Mouse (Mus musculus) embryonic facial prominence, embryonic 13.5 days (tissue): ENCODE results near the gene Gm9837. TPM values are rescaled to one million over a fixed set of nuclear protein-coding genes. Genes with fewer than 3 reads are reported as not detected.

Source experiments
- ATAC-seq: fragments of 200-750 bp; cut with Nextera tagmentation; 2 replicates; pipeline ENCODE4 v1.8.0; 2017; ENCODE audit warnings: low read depth; ENCODE audit not compliant: insufficient number of reproducible peaks, insufficient read depth, low FRiP score, low TSS enrichment
- H3K27ac ChIP-seq: fragments of 300-500 bp; sonication (generic); 2 replicates; pipeline ENCODE4 v1.5.1; 2015; ENCODE audit warnings: moderate library complexity, mild to moderate bottlenecking, inconsistent platforms
- H3K27me3 ChIP-seq: fragments of 300-500 bp; sonication (generic); 2 replicates; pipeline ENCODE4 v1.6.1; 2015; ENCODE audit warnings: mild to moderate bottlenecking, inconsistent platforms
- H3K36me3 ChIP-seq: fragments of 300-500 bp; sonication (generic); 2 replicates; pipeline ENCODE4 v1.6.1; 2015; ENCODE audit warnings: mild to moderate bottlenecking, inconsistent platforms
- H3K4me1 ChIP-seq: fragments of 300-500 bp; sonication (generic); 2 replicates; pipeline ENCODE4 v1.6.1; 2015; ENCODE audit warnings: inconsistent platforms
- H3K4me2 ChIP-seq: fragments of 300-500 bp; sonication (generic); 2 replicates; pipeline ENCODE4 v1.6.1; 2015; ENCODE audit warnings: moderate library complexity, mild to moderate bottlenecking, inconsistent platforms
- H3K4me3 ChIP-seq: fragments of 300-500 bp; sonication (generic); 2 replicates; pipeline ENCODE4 v1.5.1; 2015; ENCODE audit warnings: mild to moderate bottlenecking, inconsistent platforms
- H3K9ac ChIP-seq: fragments of 300-500 bp; sonication (generic); 2 replicates; pipeline ENCODE4 v1.6.1; 2015; ENCODE audit warnings: mild to moderate bottlenecking, inconsistent platforms
- H3K9me3 ChIP-seq: fragments of 300-500 bp; sonication (generic); 2 replicates; pipeline ENCODE4 v1.6.1; 2016; ENCODE audit warnings: inconsistent platforms
- WGBS: fragments of 180-500 bp; shearing (Covaris S2); methylation state at CpG from one replicate; pipeline ENCODE4 v1.1.7; 2015; ENCODE audit warnings: mixed read lengths; 5-methylcytosine and 5-hydroxymethylcytosine counted together
- polyA plus RNA-seq: library from polyadenylated mRNA; unstranded; fragments of >200 nt; fragmentation: Nextera tagmentation; extraction: Ambion mirVana; gene quantifications from 2 replicates; pipeline ENCODE4 v1.2.1, GENCODE M21; 2015

Gm9837 gene
- polyA plus RNA-seq, 1 experiment from 2014 or later = not detected

DNA sequence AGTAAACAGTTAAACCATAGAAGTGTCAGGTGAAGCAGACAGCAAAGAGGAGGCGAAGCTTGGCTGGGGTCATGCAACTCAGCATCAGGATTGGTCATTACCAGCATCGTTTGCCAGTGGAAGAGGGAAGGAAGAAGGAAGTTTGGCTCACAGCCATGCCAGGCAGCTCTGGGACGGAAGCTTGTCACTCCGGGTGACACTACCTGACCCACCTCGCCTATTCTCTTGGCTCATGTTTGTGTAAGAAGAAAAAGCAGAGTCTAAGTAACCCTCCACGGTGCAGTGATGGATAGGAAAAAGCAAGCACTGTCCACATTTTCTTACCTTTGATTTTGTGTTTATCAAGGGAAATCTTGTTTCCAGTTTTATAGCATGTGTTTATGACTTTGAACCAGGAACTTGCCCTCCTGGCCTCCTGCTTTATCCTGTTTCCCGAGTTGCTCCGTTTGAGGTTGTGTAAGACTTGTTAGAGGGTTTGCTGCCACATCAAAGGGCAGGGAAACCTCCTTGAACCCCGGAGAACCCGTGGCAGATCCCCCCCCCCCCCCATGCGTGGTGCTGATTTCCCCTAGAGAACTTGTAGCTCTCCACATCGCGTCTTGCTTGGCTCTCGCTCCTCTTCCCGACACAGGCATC is 20.1 kb downstream of the Gm9837 start:
- H3K9me3 ChIP-seq = no peaks in the 10 kb centered on the region
- H3K36me3 ChIP-seq = no peaks in the 10 kb centered on the region
- no peak overlapping the region for H3K27ac ChIP-seq
- H3K4me2 ChIP-seq = no peak overlapping the region
- H3K9ac ChIP-seq = no peak overlapping the region
- H3K4me3 ChIP-seq = no peak overlapping the region
- no peak for ATAC-seq
- 56% methylated on average over 15 of the region's 15 CpGs for WGBS
- H3K4me1 ChIP-seq = no peaks in the 10 kb centered on the region
- H3K27me3 ChIP-seq = no peaks in the 10 kb centered on the region

DNA sequence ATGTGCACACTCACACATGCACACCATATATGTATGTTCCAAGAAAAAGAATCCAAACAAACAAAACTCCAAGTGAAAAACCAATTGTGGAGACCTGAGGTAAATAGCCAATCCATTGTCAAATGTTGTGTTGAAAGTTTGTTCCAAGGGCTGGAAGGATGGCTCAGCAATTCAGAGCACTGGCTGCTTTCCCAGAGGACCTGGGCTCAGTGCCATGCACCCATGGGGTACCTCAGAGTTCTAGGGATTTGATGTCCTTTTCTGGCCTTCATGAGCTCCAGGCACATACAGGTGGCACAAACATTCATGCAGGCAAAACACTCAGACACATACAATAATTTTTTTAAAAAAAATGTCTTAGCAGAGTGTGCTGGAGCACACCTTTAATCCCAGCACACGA is 21.8 kb downstream of the Gm9837 start:
- ATAC-seq = no peak
- Histone ChIP-seq H3K36me3 (no peaks in the 10 kb centered on the region), H3K4me3 (no peak overlapping the region), H3K27ac (no peak overlapping the region), H3K9ac (no peak overlapping the region), H3K9me3 (no peaks in the 10 kb centered on the region), H3K4me1 (no peaks in the 10 kb centered on the region), H3K27me3 (no peaks in the 10 kb centered on the region), H3K4me2 (no peak overlapping the region)
- 78% methylated on average over 1 of the region's 1 CpGs for WGBS

DNA sequence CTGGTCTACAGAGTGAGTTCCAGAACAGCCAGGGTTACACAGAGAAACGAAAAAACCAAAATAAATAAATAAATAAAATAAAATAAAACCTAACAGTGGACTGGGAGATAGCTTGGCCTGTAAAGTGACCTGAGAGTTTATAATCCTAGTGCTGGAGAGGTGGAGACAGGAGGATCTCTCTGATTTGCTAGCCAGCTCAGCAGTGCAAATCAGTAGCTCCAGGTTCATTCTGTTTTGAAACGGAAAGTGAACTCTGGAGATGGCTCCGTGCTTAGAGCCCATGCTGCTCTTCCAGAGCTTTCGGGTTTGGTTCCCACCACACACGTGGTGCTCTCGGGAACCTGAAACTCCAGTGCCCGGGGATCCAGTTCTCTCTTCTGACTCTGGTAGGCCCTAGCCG is 22.3 kb downstream of the Gm9837 start:
- Histone ChIP-seq H3K4me1 (no peaks in the 10 kb centered on the region), H3K4me3 (no peak overlapping the region), H3K4me2 (no peak overlapping the region), H3K9ac (no peak overlapping the region), H3K9me3 (no peaks in the 10 kb centered on the region), H3K27me3 (no peaks in the 10 kb centered on the region), H3K27ac (no peak overlapping the region), H3K36me3 (no peaks in the 10 kb centered on the region)
- WGBS = 88% methylated on average over 8 of the region's 8 CpGs
- ATAC-seq = no peak

DNA sequence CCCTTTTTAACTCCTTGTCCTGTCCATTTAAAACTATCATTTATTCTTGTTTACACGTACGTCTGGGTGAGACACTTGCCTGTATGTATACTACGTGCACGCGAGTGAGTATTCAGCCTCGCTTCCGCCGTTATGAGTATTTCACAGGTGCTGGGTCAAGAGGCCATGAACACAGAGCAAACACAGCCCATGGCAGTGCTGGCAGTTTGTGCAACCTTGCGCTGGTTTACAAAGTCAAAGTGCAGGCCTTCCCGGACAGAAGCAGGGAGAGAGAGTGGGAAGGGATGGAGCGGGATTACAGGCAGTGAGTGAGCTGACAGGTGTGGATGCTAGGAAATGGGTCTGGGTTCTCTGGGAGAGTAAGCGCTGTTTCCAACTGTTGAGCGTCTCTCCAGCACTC is 24.1 kb downstream of the Gm9837 start:
- peaks cover 4% of the 10 kb centered on the region; the same call in 1 of the 2 replicates for H3K4me1 ChIP-seq
- no peak for ATAC-seq
- H3K9ac ChIP-seq = no peak overlapping the region
- 85% methylated on average over 13 of the region's 13 CpGs for WGBS
- H3K27ac ChIP-seq = no peak overlapping the region
- no peaks in the 10 kb centered on the region for H3K9me3 ChIP-seq
- no peaks in the 10 kb centered on the region for H3K27me3 ChIP-seq
- no peak overlapping the region for H3K4me2 ChIP-seq
- no peak overlapping the region for H3K4me3 ChIP-seq
- no peaks in the 10 kb centered on the region for H3K36me3 ChIP-seq

DNA sequence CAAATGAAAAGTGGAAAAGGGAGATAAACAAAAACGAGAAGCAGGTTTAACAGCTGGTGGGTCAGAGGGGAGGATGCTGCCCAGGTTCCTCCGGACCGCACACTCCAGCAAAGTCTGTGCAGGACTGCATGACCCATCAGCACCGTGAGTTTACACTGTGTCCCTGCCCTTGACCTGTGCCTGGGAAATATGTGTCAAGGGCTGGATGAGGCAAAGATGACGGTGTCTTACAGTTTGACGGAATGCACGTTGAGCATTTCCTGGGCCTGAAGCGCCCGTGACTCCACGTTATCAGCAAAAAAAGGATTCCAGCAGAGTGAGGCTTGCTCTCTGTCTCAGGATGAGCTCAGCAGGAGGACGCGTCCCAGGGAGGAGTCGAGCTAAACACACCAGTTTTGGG is 24.7 kb downstream of the Gm9837 start:
- Histone ChIP-seq H3K4me2 (no peak overlapping the region), H3K9me3 (no peaks in the 10 kb centered on the region), H3K27ac (no peak overlapping the region), H3K4me1 (peaks cover 4% of the 10 kb centered on the region; the same call in 1 of the 2 replicates), H3K9ac (no peak overlapping the region), H3K4me3 (no peak overlapping the region), H3K27me3 (no peaks in the 10 kb centered on the region), H3K36me3 (no peaks in the 10 kb centered on the region)
- ATAC-seq = no peak
- WGBS = 64% methylated on average over 13 of the region's 13 CpGs

DNA sequence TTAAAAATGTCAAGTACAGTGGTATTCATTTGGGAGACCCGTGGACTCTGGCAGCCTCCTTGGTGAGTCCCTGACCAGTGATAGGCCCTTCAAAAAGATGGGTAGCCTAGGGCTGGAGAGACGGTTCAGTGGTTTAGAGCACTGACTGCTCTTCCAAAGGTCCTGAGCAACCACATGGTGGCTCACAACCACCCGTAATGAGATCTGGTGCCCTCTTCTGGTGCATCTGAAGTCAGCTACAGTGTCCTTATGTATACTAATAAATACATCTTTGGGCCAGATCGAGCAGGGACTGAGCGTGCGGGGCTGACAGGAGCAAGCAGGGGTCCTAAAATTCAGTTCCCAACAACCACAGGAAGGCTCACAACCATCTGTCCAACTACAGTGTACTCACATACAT is 26.4 kb downstream of the Gm9837 start:
- Histone ChIP-seq H3K36me3 (no peaks in the 10 kb centered on the region), H3K4me3 (no peak overlapping the region), H3K27ac (no peak overlapping the region), H3K4me1 (peaks cover 4% of the 10 kb centered on the region; the same call in 1 of the 2 replicates), H3K9me3 (no peaks in the 10 kb centered on the region), H3K9ac (no peak overlapping the region), H3K4me2 (no peak overlapping the region), H3K27me3 (no peaks in the 10 kb centered on the region)
- WGBS = 38% methylated on average over 6 of the region's 6 CpGs
- no peak for ATAC-seq

DNA sequence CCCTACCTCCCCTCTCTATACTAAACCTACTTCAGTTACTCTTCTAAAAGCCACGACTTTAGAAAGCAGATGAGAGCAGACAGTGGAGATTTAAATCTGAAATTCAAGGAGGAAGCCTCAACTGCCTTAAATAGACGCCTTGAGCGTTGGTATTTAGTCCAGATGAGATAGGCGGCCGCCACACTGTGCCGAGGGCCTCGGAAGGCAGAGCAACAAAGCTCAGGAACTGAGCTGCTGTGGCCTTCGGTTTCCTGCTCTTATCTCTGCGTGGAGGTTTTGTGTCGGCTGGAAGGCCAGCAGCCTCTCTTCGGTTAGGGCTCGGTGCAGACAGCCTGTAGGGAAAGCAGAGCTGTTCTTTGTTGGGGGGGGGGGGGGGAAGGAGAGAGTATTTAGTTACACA is 28.4 kb downstream of the Gm9837 start:
- Histone ChIP-seq H3K9me3 (no peaks in the 10 kb centered on the region), H3K9ac (0 out of 2 replicates have a peak overlapping the region, but pooled peaks have one; percentile 27), H3K36me3 (no peaks in the 10 kb centered on the region), H3K27me3 (no peaks in the 10 kb centered on the region), H3K27ac (peak overlapping the region; percentile 72; the same call in 1 of the 2 replicates), H3K4me2 (0 out of 2 replicates have a peak overlapping the region, but pooled peaks have one; percentile 9), H3K4me3 (0 out of 2 replicates have a peak overlapping the region, but pooled peaks have one; percentile 3), H3K4me1 (peaks cover 4% of the 10 kb centered on the region; the same call in 1 of the 2 replicates)
- ATAC-seq = no peak
- WGBS = 31% methylated on average over 12 of the region's 12 CpGs

DNA sequence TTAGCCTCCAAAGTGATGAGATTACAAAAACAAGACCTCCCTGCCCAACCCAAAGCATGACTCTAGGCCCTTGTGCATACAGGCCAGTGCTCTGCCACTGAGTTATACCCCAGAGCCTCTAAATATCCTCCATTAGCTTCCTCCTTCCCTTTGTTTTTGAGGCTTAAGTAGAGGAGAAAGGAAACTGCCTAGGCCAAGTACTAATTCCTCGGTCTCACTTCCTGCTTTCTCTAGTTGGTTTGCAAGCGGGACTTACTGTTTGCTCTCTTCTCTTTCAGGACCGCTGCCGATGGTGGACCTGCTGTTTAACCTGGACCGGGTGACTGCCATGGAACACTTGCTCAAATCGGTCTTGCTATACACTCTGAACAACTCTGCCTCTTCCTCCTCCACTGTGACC is 33.9 kb downstream of the Gm9837 start:
- no peak for ATAC-seq
- Histone ChIP-seq H3K4me1 (peaks cover 3% of the 10 kb centered on the region; the same call in 1 of the 2 replicates), H3K27me3 (no peaks in the 10 kb centered on the region), H3K9me3 (no peaks in the 10 kb centered on the region), H3K36me3 (no peaks in the 10 kb centered on the region), H3K9ac (no peak overlapping the region), H3K4me2 (no peak overlapping the region), H3K4me3 (no peak overlapping the region), H3K27ac (no peak overlapping the region)
- 88% methylated on average over 6 of the region's 6 CpGs for WGBS

DNA sequence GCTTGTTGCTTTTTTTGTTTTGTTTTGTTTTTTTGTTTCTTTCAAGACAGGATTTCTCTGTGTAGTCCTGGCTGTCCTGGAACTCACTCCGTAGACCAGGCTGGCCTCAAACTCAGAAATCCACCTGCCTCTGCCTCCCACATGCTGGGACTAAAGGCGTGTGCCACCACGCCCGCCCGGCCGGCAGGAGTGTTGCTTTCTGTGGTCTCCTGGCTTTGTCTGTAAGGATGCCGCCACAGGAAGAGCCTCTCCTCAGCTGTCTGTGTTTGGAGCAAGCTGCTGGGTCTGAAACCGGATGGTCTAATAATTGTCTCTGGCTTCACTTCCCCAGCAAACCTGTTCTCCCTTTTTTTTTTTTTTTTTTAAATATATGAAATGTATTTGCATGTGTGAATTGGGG is 34.8 kb downstream of the Gm9837 start:
- H3K27ac ChIP-seq = no peak overlapping the region
- no peak overlapping the region for H3K9ac ChIP-seq
- no peaks in the 10 kb centered on the region for H3K36me3 ChIP-seq
- peaks cover 5% of the 10 kb centered on the region; the same call in 1 of the 2 replicates for H3K4me1 ChIP-seq
- no peak for ATAC-seq
- 86% methylated on average over 8 of the region's 8 CpGs for WGBS
- no peaks in the 10 kb centered on the region for H3K27me3 ChIP-seq
- H3K9me3 ChIP-seq = no peaks in the 10 kb centered on the region
- H3K4me3 ChIP-seq = no peak overlapping the region
- H3K4me2 ChIP-seq = no peak overlapping the region

DNA sequence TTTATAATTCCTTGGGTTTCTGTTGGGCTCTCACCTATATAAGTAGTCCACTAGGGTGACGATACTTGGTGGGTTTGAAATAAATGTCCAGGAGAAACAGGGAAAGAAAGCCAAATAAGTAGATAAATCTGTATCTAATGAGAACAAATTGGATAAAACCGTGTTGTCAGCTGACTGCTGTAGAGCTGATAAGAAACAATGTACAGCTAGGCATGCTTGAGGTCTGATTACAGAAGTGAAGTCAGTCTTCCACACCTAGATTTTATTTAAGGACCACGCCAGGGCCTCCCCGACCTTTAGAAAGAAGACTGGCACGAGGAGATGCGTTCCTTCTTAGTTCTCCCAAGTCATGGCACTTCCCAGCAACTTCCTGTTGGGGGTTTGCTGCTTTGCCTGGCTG is 37.2 kb downstream of the Gm9837 start:
- Histone ChIP-seq H3K27me3 (no peaks in the 10 kb centered on the region), H3K4me3 (no peak overlapping the region), H3K36me3 (peaks cover 8% of the 10 kb centered on the region), H3K4me2 (no peak overlapping the region), H3K9me3 (no peaks in the 10 kb centered on the region), H3K4me1 (peaks cover 11% of the 10 kb centered on the region), H3K27ac (no peak overlapping the region), H3K9ac (no peak overlapping the region)
- no peak for ATAC-seq
- 67% methylated on average over 6 of the region's 6 CpGs for WGBS

DNA sequence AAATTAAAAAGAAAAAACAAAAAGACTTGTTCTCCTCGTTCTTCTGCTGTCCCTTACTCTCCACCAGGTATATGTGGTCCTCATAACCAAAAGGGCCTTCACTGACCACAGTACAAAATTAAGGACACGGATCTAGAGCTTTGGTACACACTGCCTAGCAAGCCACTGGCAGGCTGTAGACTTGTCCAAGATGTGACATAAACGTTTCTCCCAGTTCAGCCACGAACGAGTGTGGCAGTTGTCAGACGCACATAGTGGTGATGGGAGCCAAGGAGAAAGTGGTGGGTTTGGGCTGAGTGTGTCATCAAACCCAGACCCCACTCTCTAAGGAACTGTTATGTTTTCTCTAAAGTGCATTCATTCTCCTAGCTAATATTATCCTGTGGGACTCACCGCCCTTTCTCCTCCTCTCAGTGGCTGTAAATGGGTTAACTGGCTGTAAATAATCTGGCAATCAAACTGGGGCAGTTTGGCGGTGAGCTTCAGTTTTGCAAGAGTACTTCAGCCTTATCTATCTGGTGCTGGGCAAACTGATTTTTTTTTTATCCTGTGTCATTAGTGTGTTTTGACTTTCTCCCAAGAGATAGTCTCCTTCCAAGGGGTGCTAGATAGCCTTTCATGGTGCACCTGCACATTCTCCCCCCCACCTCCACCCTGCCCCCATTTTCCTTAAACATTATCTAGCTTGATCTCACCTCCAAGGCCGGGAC is 38.8 kb downstream of the Gm9837 start:
- H3K4me1 ChIP-seq = peaks cover 11% of the 10 kb centered on the region
- peak overlapping the region; percentile 66 for H3K4me2 ChIP-seq
- peak; percentile 35 for ATAC-seq
- H3K4me3 ChIP-seq = peak overlapping the region; percentile 85
- H3K9me3 ChIP-seq = no peaks in the 10 kb centered on the region
- peak overlapping the region; percentile 73 for H3K27ac ChIP-seq
- H3K9ac ChIP-seq = peak overlapping the region; percentile 92
- H3K27me3 ChIP-seq = no peaks in the 10 kb centered on the region
- 19% methylated on average over 9 of the region's 9 CpGs for WGBS
- peaks cover 9% of the 10 kb centered on the region for H3K36me3 ChIP-seq
